Comparison of ENCODE assay signal across 8 mouse cellular contexts in genomic region chr4:101068786-101069153, GRCm38 (mm10). TPM values are rescaled to one million over a fixed set of nuclear protein-coding genes. Genes with fewer than 3 reads are reported as not detected.
DNase-seq lines count a peak whose midpoint lies in the region; ATAC-seq lines count a peak whose summit lies in the region.

TSS of gene Raver2 (plus strand) at chr4:101068983.

- intact Hi-C loops in left cerebral cortex, postnatal 25 days (cut with DNase I): loop anchor here (5.0 kb wide), 1 partner anchor 71 kb away; no protein-coding TSS in a partner anchor

- peak; percentile 43 for ATAC-seq in activated CD4-positive, CD25-positive, alpha-beta regulatory T cell, adult 4 months
- peak; percentile 25 for ATAC-seq in inflammation-experienced regulatory T-cells, adult 6 months
- peak; percentile 84 for ATAC-seq in megakaryocyte progenitor cell, adult 5-6 weeks (replicated peaks; ENCODE audit: poor library complexity)
- ATAC-seq in monocyte, adult 5-6 weeks (replicated peaks; ENCODE audit: insufficient number of reproducible peaks, low FRiP score, low TSS enrichment, poor library complexity, severe bottlenecking): no peak

- peak; percentile 75 to 76 for DNase-seq in cerebellum, postnatal 14 days
- DNase-seq in gastrocnemius, postnatal 10 days: peak; percentile 63
- peak; percentile 33 to 62 for DNase-seq in left cerebral cortex, postnatal 25 days (ENCODE audit: low spot score in 2 of 2)
- peak; percentile 53 for DNase-seq in right cerebral cortex, postnatal 25 days

RNA-seq across cellular contexts. Expression of gene Raver2, which starts in this region (rescaled TPM):
- polyA plus RNA-seq in activated CD4-positive, CD25-positive, alpha-beta regulatory T cell, adult 4 months (2017; shearing (Covaris generic)): 1 to 10 TPM; 1.6 to 2.1 TPM
- 1 to 10 TPM; 5.9 TPM for total RNA-seq in gastrocnemius, postnatal 10 days (2021)
- polyA plus RNA-seq in inflammation-experienced regulatory T-cells, adult 6 months (2017; shearing (Covaris generic)): 1 to 10 TPM; 1.7 to 2.6 (median 2.3) TPM
- total RNA-seq in left cerebral cortex, postnatal 25 days (2021): 10 to 100 TPM; 19.5 to 21.9 TPM
- total RNA-seq in megakaryocyte progenitor cell, adult 5-6 weeks (2015): 0.15 TPM in 1 of 2 replicates, not detected in the other
- 0.17 TPM in 2 replicates for total RNA-seq in megakaryocyte progenitor cell, adult 5-6 weeks (2017)
- total RNA-seq in monocyte, adult 5-6 weeks (2017): 0.32 to 3.6 TPM (median 0.86 TPM) in 3 replicates

Comparison
In these comparisons a context has a peak if more than half of its experiments do, and no peak if none do; other contexts are left out.
1. Peak in ATAC-seq in megakaryocyte progenitor cell, adult 5-6 weeks; RNA of the gene not detected or under 1 TPM.